Mouse (Mus musculus) NIH3T3 (cell line): ENCODE measurements around the gene Sds.
A peak's percentile ranks its signal among the peaks of the same experiment; 100 is the strongest.

Experiments used
- DNase-seq: peaks from one replicate; pipeline ENCODE4 v3.0.0-alpha.2; 2012; ENCODE audit warnings: low read depth

Gene Sds

DNA sequence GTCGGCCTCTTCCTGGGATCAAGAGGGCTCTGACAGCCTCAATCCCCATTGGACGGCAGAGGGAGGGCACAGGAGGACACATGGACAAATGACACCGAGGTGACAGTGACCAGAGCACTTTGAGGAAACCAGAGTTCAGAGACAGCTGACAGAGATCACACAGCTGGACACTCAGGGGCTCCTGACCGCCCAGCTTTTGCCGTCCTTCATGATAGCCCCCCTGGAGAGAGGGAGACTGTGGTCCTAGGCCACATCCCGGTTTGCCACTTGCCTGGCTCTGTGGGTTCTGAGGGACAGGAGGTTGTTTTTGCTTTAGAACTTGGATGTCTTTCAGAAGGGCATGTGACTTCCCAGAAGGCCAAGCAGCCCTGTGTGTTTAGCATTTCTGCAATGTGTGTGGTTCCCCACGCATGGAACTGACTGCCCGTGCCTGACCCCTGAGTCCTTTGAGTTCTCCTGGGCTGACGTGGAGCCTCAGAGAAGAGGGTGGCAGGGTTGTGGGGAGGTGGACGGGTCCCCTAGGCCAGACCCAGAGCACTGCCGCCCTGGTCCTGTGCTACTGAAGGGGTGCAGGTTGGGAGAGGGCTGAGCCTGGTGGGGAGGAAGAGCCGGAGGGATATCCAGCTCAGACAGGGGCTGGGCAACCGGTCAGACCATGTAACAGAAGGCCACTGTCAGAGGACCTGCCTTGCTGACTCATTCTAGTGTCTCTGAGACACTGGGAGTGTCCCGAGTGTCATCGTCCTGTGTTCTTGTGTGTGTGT lies 40.1 kb downstream of the Sds start:
- DNase-seq = peak; percentile 44

DNA sequence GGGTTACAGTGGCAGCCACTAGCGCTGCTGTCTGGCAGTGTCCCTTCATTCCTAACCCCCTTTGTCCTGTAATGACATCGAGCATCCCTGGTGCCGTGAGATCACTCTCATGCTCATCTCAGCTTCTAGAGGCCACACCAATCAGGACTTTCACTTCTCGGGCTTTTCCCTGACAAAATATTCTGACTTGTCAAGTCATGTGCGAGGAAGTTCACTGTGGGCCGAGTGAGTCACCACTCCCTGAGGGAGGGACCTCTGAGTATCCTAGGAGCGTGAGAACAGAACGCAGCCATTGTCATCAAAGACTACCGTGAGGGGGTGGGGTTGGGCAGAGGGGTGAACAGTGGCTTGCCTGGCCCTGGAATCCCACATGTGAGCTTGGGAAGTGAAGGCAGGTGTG lies 41.2 kb downstream of the Sds start:
- peak; percentile 87 for DNase-seq

DNA sequence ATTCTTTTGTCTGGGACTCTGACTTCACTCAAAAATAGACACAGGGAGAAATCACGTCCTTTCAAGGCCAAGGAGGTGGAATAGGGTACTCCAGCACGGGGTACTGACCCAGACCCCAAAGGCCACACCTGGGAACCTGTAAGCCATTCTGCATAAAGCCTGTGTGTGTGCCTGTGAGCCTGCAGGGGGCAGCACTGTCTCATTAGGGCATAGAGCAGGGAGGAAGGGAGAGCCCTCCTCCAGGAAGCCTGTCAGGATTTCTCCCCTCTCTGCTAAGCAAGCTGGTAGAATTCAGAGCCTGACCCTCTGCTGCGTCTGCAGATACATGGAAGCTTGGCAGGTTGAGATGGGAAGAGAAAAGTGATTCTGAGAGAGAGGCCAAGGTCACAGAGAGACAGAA lies 46.3 kb downstream of the Sds start:
- DNase-seq = peak; percentile 56

DNA sequence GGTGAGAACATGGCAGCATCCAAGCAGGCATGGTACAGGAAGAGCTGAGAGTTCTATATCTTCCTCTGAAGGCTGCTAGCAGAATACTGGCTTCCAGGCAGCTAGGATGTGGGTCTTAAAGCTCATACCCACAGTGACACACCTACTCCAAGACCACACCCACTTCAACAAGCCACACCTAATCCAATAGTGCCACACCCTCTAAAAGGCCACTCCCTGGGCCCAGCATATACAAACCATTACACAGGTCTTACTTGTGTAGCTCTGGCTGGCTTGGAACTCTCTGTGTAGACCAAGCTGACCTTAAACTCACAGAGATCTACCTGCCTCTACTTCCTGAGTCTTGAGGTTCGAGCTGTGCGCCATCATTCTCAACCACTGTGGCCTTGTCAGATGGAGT lies 48.4 kb downstream of the Sds start:
- no peak for DNase-seq

DNA sequence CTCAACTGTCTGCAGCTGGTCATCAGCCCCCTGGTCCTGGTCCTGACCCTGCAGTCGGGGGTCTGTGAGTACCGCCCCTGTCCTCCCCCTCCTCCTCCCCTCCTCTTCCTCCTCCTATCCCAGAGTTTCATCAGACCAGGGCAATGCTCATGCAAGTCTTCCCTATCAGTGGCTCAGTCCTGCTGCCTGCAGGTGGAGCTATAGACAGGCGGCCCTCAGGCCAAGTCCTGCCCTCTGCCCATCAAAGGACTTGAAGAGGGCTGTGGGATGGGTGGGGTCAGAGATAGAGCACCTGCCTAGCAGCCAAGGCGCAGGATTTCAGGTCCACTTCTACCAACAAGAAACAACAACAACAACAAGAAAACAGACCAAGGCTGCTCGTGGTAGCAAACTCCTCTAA lies 49.4 kb downstream of the Sds start:
- DNase-seq = peak; percentile 29

DNA sequence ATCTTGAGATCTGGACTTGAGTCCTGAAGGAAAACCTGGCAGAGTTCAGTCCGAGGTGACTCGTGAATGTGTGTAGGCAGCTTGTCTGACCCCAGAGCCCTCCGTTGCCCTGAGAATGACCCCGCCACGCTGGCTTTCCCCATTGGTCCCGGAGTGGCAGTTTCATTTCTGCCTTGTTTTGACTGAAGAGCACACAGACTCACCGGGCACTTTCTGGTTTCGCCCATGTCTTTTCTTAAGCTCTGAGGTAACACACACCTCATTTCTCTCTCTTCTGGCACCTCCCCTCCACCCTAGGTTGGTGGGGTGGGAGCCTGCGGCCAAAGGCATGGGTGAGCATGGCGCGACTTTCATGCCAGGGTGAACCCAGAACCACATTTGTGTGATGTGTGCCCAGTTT lies 50.0 kb downstream of the Sds start:
- no peak for DNase-seq

DNA sequence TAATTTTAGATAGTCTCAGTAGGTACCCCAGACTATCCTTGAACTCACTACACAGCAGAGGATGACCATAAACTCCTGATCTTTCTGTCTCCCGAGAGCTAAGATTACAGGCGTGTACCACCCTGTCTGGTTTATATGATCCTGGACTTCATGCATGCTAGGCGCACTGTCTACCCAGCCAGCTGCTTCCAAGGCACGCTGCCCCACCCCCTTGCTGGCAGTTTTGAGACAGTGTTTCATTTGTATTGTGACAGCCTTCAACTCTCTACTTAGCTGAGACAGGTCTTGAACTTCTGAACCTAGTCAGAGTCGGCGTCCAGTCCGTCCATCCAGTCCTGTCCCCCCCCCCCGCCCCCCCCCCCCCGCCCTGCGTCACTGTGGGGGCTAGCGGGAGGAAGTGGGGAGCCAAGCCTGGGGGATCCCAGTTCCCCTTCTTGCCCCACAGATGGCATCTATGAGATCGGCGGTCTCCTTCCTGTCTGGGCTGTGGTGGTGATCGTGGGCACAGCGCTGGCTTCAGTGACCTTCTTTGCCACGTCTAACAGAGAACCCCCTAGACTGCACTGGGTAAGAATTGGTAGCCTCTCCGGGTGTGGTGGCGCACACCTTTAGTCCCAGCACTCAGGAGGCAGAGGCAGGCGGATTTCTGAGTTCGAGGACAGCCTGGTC lies 51.1 kb downstream of the Sds start:
- DNase-seq = no peak

DNA sequence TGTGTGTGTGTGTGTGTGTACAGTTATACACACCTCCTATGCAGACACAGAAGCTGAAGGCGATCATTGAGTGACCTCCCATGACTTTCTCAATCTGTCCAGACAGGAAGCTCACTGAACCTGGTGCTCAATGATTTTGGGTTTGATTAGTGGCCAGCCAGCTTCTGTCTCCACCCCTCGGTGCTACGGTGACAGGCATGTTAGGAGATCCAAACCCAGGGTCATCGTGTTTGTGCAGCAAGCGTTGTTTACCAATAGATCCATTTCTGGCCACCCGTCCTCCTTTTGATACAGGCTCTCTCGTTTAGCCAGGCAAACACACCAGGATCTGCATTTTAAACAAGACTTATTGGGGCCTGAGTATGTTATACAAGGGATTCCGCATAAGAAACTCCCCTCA lies 55.3 kb downstream of the Sds start:
- DNase-seq = no peak
